Mouse (Mus musculus): ENCODE results near the gene Ddx39b.

DNA sequence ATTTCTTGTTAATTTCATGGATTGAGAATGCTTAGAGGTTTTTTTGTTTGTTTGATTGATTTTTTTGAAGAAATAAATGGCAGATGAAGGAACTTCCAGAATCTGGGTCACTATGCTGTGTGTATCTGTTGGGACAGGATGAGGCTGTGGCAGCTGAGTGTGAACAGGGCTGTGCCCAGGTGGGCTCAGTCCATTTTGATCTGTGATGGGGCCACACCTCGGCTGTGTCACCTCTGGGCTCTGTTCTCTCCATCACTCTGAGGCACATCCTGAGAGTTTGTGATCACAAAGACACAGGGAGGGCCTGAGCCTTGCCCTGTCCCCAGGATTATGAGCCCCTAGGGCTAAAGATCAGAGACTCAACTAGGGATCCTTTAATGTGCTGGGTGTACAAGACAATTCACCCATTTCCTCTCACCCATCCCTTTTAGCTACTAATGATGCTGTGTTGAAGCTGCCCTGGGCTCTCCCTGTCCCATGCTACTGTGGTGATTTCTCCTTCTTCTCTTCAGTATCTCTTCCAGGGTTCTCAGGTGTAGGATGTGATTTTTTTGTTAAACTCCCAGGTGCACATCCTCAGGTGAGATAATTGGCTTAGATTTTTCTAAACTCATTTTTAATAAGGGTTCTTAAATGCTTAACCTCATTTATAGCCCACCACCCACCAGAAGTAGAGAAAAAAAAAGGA lies 26.0 kb downstream of the Ddx39b start:
- TF ChIP-seq CTCF (IDR thresholded peaks at IDR 0.05; ENCODE audit: insufficient read depth, low read length) = no peak
- TF ChIP-seq POLR2A (IDR thresholded peaks at IDR 0.05; ENCODE audit: borderline replicate concordance, extremely low read depth, low read depth, low read length) = no peak
